Mouse (Mus musculus) liver, adult (tissue): ENCODE data around the gene Nrxn2.

ENCODE experiments used
- GATA4 ChIP-seq: IDR thresholded peaks from 2 replicates; pipeline ENCODE4 v1.6.1; 2014; ENCODE audit warnings: mild to moderate bottlenecking, low read length; ENCODE audit not compliant: insufficient replicate concordance

The Nrxn2 gene

GRCm38 (mm10) chr19:6401131-6401815 lies 17.3 kb upstream of the Nrxn2 start:
- TF ChIP-seq GATA4: no peak

DNA sequence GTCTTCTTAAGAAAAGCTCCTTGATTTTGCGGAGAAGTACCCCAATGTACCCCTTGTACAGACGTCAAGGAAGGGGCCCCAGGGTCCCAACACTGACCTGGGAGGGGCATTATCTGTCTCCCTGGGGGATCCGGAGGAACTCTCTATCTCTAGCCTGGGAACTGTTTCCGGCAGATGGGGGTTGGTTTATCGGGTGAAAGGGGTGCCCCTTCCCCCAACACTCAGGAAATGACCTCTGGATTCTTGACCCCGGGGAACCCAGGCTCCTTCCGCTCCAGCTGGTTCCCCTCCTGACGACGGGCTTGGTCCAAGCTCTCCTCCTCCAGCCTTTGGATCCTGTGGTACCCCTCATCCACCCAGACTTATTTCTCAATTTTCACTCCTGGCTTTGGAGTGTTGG lies 16.6 kb upstream of the Nrxn2 start:
- TF ChIP-seq GATA4: peak; percentile 99

- TF ChIP-seq GATA4: no peak
These were observed 14.7 kb upstream of the Nrxn2 start for GRCm38 (mm10) chr19:6403869-6404268.

- TF ChIP-seq GATA4: no peak
These were observed 13.1 kb upstream of the Nrxn2 start for GRCm38 (mm10) chr19:6405433-6405832.

- TF ChIP-seq GATA4: no peak
These were observed 11.4 kb upstream of the Nrxn2 start for GRCm38 (mm10) chr19:6407109-6407508.

GRCm38 (mm10) chr19:6407816-6408510 lies 10.6 kb upstream of the Nrxn2 start:
- TF ChIP-seq GATA4: no peak

GRCm38 (mm10) chr19:6408749-6409148 lies 9.8 kb upstream of the Nrxn2 start:
- no peak for TF ChIP-seq GATA4

- no peak for TF ChIP-seq GATA4
These were observed 9.4 kb upstream of the Nrxn2 start for GRCm38 (mm10) chr19:6409176-6409575.

- no peak for TF ChIP-seq GATA4
These were observed 8.6 kb upstream of the Nrxn2 start for GRCm38 (mm10) chr19:6409936-6410335.

DNA sequence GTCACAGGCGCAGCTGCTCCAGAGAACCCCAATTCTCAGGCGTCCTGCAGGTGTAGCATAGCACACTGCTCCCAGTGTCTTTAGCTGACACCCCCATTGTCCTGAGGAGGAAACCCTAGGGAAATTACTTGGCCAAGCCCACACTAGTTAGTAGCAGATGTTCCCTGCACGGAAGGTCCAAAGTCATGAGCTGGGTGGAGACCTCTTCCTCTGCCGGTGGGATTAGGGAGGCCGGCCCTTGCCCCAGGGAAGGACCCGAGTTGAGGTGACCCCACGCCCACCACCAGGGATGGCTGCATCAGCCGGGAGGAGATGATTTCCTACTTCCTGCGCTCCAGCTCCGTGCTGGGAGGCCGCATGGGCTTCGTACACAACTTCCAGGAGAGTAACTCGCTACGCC lies 5.7 kb upstream of the Nrxn2 start:
- TF ChIP-seq GATA4: no peak

DNA sequence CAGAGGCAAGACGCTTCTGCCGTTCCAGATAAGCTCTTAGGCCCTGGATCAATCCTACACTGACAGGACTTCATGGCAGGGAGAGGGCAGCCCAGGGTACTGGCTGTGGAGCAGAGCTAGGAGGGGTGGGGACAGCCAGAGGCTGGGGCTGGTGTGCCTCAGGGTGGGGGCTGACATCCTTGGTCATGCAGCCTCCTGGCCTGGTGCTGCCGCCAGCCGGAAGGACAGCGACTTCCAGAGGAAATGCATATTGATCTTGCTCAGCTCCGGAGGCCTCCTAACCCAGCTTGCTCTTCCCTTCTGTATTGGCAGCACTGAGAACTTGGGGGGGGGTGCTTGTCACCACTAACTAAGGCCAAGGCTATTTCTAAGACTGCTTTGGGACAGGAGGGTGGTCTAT lies 3.1 kb upstream of the Nrxn2 start:
- peak; percentile 68; the same call in 1 of the 2 replicates for TF ChIP-seq GATA4

- no peak for TF ChIP-seq GATA4
These were observed 2.3 kb upstream of the Nrxn2 start for GRCm38 (mm10) chr19:6416124-6416770.

GRCm38 (mm10) chr19:6416894-6417761 lies 1.4 kb upstream of the Nrxn2 start:
- TF ChIP-seq GATA4: no peak

DNA sequence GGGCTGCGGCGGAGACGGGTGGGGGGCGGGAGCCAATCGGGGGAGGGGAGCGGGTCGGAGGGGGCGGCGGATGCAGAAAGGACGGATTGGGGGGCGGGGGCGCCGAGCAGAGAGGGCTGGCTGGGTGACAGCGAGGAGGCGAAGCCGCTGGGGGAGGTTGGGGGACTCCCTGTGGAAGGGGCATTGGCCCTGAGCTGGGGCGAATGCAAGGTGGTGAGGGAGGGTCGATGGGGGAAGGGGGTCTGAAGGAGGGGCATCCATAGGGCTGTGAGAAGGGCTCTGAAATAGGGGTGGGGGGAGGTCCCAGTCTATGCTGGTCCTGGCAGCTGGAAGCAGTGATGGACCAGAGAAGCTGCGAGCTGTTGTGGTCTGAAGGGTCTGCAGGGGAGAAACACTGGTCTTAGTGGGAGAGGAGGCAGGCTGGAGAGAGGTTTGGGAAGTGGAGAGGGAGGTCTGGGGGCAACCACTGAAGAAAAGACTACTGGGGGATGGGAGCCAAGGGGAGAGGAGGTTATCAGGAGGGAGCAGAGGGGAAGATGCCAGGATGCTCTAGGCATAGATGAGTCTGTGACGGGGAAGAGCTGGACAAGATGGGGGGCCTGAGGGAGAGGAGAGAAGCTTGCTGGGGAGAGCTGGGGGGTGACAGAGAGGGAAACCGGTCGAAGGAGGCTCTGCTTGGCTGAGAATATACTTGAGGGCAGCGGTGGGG lies 607 bp downstream of the Nrxn2 start:
- no peak for TF ChIP-seq GATA4
